Mouse (Mus musculus): Measurements from ENCODE around the gene Stambp. TPM values are rescaled to one million over a fixed set of nuclear protein-coding genes. Genes with fewer than 3 reads are reported as not detected.

Stambp gene
- polyA plus RNA-seq, 2 experiments = 20.3 to 30.2 TPM

- H3K9ac ChIP-seq (ENCODE audit: low read depth, low read length, severe bottlenecking) = peak overlapping the region; percentile 76
- peaks cover 7% of the 10 kb centered on the region for H3K4me1 ChIP-seq (ENCODE audit: control insufficient read depth, insufficient read depth, low read length)
- 5% methylated on average over 27 of the region's 37 CpGs for WGBS
- H3K9me3 ChIP-seq (ENCODE audit: control insufficient read depth, low read length) = no peaks in the 10 kb centered on the region
- peaks cover 10% of the 10 kb centered on the region; the same call in 1 of the 2 replicates for H3K36me3 ChIP-seq (ENCODE audit: control insufficient read depth, insufficient read depth, low read length)
- ATAC-seq (ENCODE audit: low FRiP score, low read depth) (peak; percentile 97), DNase-seq (ENCODE audit: low spot score) (peak; percentile 96)
- no peaks in the 10 kb centered on the region for H3K27me3 ChIP-seq (ENCODE audit: control insufficient read depth, insufficient read depth, low read length)
- peak overlapping the region; percentile 43; the same call in 1 of the 2 replicates for H3K27ac ChIP-seq (replicated peaks; ENCODE audit: low read depth, low read length)
- peak overlapping the region; percentile 77 for H3K4me3 ChIP-seq (replicated peaks; ENCODE audit: low read length)
- peak overlapping the region; percentile 65 for H3K4me2 ChIP-seq (replicated peaks; ENCODE audit: low read depth, low read length, severe bottlenecking)
- TF ChIP-seq POLR2A (IDR thresholded peaks at IDR 0.05; ENCODE audit: borderline replicate concordance, extremely low read depth, insufficient read depth, insufficient read length) = no peak
Observed at GRCm38 (mm10) chr6:83571840-83572667, 475 bp downstream of the Stambp start.

- Histone ChIP-seq H3K4me2 (replicated peaks; ENCODE audit: low read depth, low read length, severe bottlenecking) (no peak overlapping the region), H3K4me3 (replicated peaks; ENCODE audit: low read length) (no peak overlapping the region), H3K27ac (replicated peaks; ENCODE audit: low read depth, low read length) (no peak overlapping the region), H3K9ac (ENCODE audit: low read depth, low read length, severe bottlenecking) (no peak overlapping the region), H3K9me3 (ENCODE audit: control insufficient read depth, low read length) (no peaks in the 10 kb centered on the region), H3K36me3 (ENCODE audit: control insufficient read depth, insufficient read depth, low read length) (peaks cover 10% of the 10 kb centered on the region; the same call in 1 of the 2 replicates), H3K4me1 (ENCODE audit: control insufficient read depth, insufficient read depth, low read length) (peaks cover 7% of the 10 kb centered on the region), H3K27me3 (ENCODE audit: control insufficient read depth, insufficient read depth, low read length) (no peaks in the 10 kb centered on the region)
- 71% methylated on average over 20 of the region's 20 CpGs for WGBS
- TF ChIP-seq POLR2A (IDR thresholded peaks at IDR 0.05; ENCODE audit: borderline replicate concordance, extremely low read depth, insufficient read depth, insufficient read length) = no peak
- ATAC-seq (ENCODE audit: low FRiP score, low read depth) (no peak), DNase-seq (ENCODE audit: low spot score) (no peak)
Observed at GRCm38 (mm10) chr6:83568901-83569862, 3.3 kb downstream of the Stambp start.

GRCm38 (mm10) chr6:83555972-83556371 is 16.6 kb downstream of the Stambp start:
- 90% methylated on average over 6 of the region's 6 CpGs for WGBS
- DNase-seq (ENCODE audit: low spot score) (no peak), ATAC-seq (ENCODE audit: low FRiP score, low read depth) (no peak)
- H3K9me3 ChIP-seq (ENCODE audit: control insufficient read depth, low read length) = no peaks in the 10 kb centered on the region
- no peak overlapping the region for H3K4me3 ChIP-seq (replicated peaks; ENCODE audit: low read length)
- H3K36me3 ChIP-seq (ENCODE audit: control insufficient read depth, insufficient read depth, low read length) = peaks cover 55% of the 10 kb centered on the region
- no peaks in the 10 kb centered on the region for H3K27me3 ChIP-seq (ENCODE audit: control insufficient read depth, insufficient read depth, low read length)
- no peaks in the 10 kb centered on the region for H3K4me1 ChIP-seq (ENCODE audit: control insufficient read depth, insufficient read depth, low read length)
- H3K27ac ChIP-seq (replicated peaks; ENCODE audit: low read depth, low read length) = no peak overlapping the region
- no peak for TF ChIP-seq POLR2A (IDR thresholded peaks at IDR 0.05; ENCODE audit: borderline replicate concordance, extremely low read depth, insufficient read depth, insufficient read length)
- no peak overlapping the region for H3K9ac ChIP-seq (ENCODE audit: low read depth, low read length, severe bottlenecking)
- no peak overlapping the region for H3K4me2 ChIP-seq (replicated peaks; ENCODE audit: low read depth, low read length, severe bottlenecking)

GRCm38 (mm10) chr6:83548346-83548745 is 24.2 kb downstream of the Stambp start:
- Histone ChIP-seq H3K4me2 (replicated peaks; ENCODE audit: low read depth, low read length, severe bottlenecking) (no peak overlapping the region), H3K9ac (ENCODE audit: low read depth, low read length, severe bottlenecking) (no peak overlapping the region), H3K27me3 (ENCODE audit: control insufficient read depth, insufficient read depth, low read length) (no peaks in the 10 kb centered on the region), H3K9me3 (ENCODE audit: control insufficient read depth, low read length) (no peaks in the 10 kb centered on the region), H3K4me3 (replicated peaks; ENCODE audit: low read length) (no peak overlapping the region), H3K36me3 (ENCODE audit: control insufficient read depth, insufficient read depth, low read length) (peaks cover 32% of the 10 kb centered on the region), H3K27ac (replicated peaks; ENCODE audit: low read depth, low read length) (no peak overlapping the region), H3K4me1 (ENCODE audit: control insufficient read depth, insufficient read depth, low read length) (no peaks in the 10 kb centered on the region)
- ATAC-seq (ENCODE audit: low FRiP score, low read depth) (no peak), DNase-seq (ENCODE audit: low spot score) (no peak)
- no peak for TF ChIP-seq POLR2A (IDR thresholded peaks at IDR 0.05; ENCODE audit: borderline replicate concordance, extremely low read depth, insufficient read depth, insufficient read length)
- WGBS = 69% methylated on average over 5 of the region's 5 CpGs

GRCm38 (mm10) chr6:83545778-83546177 is 26.8 kb downstream of the Stambp start:
- no peak overlapping the region for H3K27ac ChIP-seq (replicated peaks; ENCODE audit: low read depth, low read length)
- DNase-seq (ENCODE audit: low spot score) (no peak), ATAC-seq (ENCODE audit: low FRiP score, low read depth) (no peak)
- WGBS = 84% methylated on average over 3 of the region's 3 CpGs
- no peak for TF ChIP-seq POLR2A (IDR thresholded peaks at IDR 0.05; ENCODE audit: borderline replicate concordance, extremely low read depth, insufficient read depth, insufficient read length)
- no peak overlapping the region for H3K9ac ChIP-seq (ENCODE audit: low read depth, low read length, severe bottlenecking)
- no peaks in the 10 kb centered on the region for H3K27me3 ChIP-seq (ENCODE audit: control insufficient read depth, insufficient read depth, low read length)
- no peak overlapping the region for H3K4me2 ChIP-seq (replicated peaks; ENCODE audit: low read depth, low read length, severe bottlenecking)
- H3K4me1 ChIP-seq (ENCODE audit: control insufficient read depth, insufficient read depth, low read length) = 0 out of 2 replicates have a peak, but pooled peaks cover 3% of the 10 kb centered on the region
- H3K4me3 ChIP-seq (replicated peaks; ENCODE audit: low read length) = no peak overlapping the region
- no peaks in the 10 kb centered on the region for H3K9me3 ChIP-seq (ENCODE audit: control insufficient read depth, low read length)
- peaks cover 21% of the 10 kb centered on the region for H3K36me3 ChIP-seq (ENCODE audit: control insufficient read depth, insufficient read depth, low read length)
